Mouse (Mus musculus): Measurements from ENCODE around the gene Mllt3. TPM values are rescaled to one million over a fixed set of nuclear protein-coding genes. Genes with fewer than 3 reads are reported as not detected.

The Mllt3 gene
- polyA plus RNA-seq, 1 experiment from 2014 or later, result 45.4 TPM

DNA sequence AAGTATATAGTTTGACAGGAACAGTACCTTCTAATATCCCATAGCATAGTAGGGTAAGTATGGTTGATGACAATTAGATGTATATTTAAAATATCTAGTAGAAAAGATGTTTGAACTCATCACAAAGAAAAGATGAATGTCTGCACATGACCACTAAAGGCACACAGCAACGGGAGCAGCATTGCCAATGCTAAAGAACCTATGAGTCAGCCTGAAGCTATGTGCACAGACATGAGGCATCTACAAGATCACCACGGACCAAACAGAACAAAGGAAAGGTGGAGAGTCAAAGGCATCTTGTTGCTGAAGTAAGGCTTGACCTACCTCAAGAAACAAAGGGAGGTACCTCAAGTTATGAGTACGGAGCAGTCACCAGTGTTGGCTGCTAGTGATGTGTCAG, 212.3 kb downstream of the Mllt3 start:
- no peaks in the 10 kb centered on the region for H3K4me1 ChIP-seq (replicated peaks)
- no peaks in the 10 kb centered on the region for H3K27me3 ChIP-seq (ENCODE audit: insufficient read depth, poor library complexity, severe bottlenecking)
- H3K4me3 ChIP-seq, result no peak overlapping the region
- DNase-seq (ENCODE audit: low spot score), result no peak
- no peaks in the 10 kb centered on the region for H3K9me3 ChIP-seq
- H3K27ac ChIP-seq, result no peak overlapping the region
- H3K36me3 ChIP-seq, result peaks cover 8% of the 10 kb centered on the region; the same call in 1 of the 2 replicates
- 90% methylated on average over 3 of the region's 3 CpGs for WGBS

DNA sequence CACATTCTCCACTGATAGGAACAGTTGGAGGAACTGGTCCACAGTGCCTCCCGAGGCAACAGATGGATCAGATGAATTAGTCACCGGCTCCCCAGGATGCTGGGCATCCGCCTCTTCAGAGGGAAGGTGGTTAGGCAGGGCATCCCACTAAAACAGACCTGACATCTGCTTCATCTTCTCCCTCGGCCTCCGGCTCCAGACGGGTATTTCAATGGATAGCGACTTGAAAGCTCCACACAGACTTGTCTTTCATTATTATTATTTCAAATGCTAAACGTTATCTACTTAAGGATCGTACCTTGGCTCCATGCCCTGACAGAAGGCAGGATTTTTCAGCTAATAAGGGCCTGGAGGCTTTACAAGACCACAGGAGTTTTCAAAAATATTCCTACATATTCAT, 214.0 kb downstream of the Mllt3 start:
- Histone ChIP-seq H3K4me3 (no peak overlapping the region), H3K27ac (no peak overlapping the region), H3K9me3 (no peaks in the 10 kb centered on the region), H3K27me3 (ENCODE audit: insufficient read depth, poor library complexity, severe bottlenecking) (no peaks in the 10 kb centered on the region), H3K4me1 (replicated peaks) (no peaks in the 10 kb centered on the region), H3K36me3 (peaks cover 8% of the 10 kb centered on the region; the same call in 1 of the 2 replicates)
- no peak for DNase-seq (ENCODE audit: low spot score)
- WGBS, result 77% methylated on average over 9 of the region's 9 CpGs

DNA sequence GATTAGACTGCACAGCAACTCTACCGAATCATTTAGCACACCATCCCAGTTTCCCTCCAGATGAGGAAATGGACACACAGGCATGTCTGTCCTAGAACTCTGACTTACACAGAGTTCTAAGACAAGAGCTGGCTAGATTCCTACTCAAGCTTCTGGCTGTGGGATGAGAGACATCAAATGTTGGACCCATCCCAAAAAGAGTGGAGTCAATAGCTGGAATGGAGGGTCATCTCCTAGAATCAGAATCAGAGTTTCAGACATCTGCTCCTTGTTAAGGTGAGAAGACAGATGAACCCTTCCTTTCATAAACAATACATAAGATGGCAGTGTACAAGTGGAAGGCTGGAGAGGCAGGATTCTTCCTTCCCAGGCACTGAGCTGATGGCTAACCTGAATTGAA, 214.9 kb downstream of the Mllt3 start:
- Histone ChIP-seq H3K4me3 (no peak overlapping the region), H3K36me3 (peaks cover 8% of the 10 kb centered on the region; the same call in 1 of the 2 replicates), H3K27me3 (ENCODE audit: insufficient read depth, poor library complexity, severe bottlenecking) (no peaks in the 10 kb centered on the region), H3K4me1 (replicated peaks) (no peaks in the 10 kb centered on the region), H3K9me3 (no peaks in the 10 kb centered on the region), H3K27ac (no peak overlapping the region)
- DNase-seq (ENCODE audit: low spot score), result no peak
- WGBS, result 93% methylated on average over 1 of the region's 1 CpGs

DNA sequence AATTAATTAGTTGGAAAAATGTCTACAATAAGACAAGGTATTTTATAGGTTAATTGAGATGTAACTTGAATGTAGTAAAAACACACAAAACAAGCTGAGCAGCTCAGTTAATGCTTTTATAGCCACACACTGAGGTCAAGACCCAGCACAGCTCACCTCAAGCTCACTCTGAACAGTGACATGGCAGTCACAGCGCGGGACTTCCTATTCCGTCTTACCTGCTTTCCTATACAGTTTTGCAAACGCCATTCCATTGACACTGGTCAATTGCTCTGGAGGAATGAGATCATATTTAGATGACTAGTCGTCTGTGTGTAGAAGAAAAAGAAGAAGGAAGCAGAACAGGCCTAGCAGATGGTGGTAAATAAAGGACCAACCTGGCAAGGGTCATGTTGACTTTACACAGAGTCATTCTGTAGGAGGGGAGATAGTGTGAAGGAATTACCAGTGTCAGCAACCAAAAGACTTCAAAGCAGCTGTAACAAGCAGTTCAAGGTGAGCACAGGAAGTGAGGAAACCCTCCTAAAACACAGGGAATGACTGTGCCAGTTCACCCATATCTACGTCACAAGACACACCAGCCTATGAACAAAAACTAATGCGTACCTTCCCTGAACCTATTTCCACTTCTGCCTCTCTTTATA, 217.6 kb downstream of the Mllt3 start:
- DNase-seq (ENCODE audit: low spot score), result no peak
- H3K27me3 ChIP-seq (ENCODE audit: insufficient read depth, poor library complexity, severe bottlenecking), result no peaks in the 10 kb centered on the region
- no peaks in the 10 kb centered on the region for H3K9me3 ChIP-seq
- no peaks in the 10 kb centered on the region for H3K36me3 ChIP-seq
- H3K4me3 ChIP-seq, result no peak overlapping the region
- WGBS, result 89% methylated on average over 7 of the region's 7 CpGs
- H3K27ac ChIP-seq, result no peak overlapping the region
- H3K4me1 ChIP-seq (replicated peaks), result no peaks in the 10 kb centered on the region

DNA sequence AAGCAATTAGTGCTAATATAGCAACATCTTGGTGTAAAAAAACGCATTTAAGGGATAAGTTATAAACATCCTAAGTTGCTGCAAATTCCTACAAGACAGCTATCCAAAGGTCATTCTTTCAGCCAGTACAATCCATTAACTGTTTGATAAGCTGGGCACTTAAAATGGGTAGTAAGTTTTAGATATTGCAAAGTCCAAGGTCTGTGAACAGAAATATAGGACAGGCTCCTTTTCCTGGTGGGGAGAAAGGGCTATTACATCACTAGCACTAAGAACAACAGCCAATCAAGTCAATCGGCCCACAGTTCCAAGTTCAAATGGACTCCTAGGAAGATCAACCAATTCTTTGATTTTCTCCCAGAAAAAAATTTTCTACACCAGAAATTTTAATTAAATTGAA, 221.3 kb downstream of the Mllt3 start:
- Histone ChIP-seq H3K4me3 (no peak overlapping the region), H3K9me3 (no peaks in the 10 kb centered on the region), H3K4me1 (replicated peaks) (no peaks in the 10 kb centered on the region), H3K27ac (no peak overlapping the region), H3K36me3 (no peaks in the 10 kb centered on the region), H3K27me3 (ENCODE audit: insufficient read depth, poor library complexity, severe bottlenecking) (no peaks in the 10 kb centered on the region)
- 90% methylated on average over 2 of the region's 2 CpGs for WGBS
- no peak for DNase-seq (ENCODE audit: low spot score)

DNA sequence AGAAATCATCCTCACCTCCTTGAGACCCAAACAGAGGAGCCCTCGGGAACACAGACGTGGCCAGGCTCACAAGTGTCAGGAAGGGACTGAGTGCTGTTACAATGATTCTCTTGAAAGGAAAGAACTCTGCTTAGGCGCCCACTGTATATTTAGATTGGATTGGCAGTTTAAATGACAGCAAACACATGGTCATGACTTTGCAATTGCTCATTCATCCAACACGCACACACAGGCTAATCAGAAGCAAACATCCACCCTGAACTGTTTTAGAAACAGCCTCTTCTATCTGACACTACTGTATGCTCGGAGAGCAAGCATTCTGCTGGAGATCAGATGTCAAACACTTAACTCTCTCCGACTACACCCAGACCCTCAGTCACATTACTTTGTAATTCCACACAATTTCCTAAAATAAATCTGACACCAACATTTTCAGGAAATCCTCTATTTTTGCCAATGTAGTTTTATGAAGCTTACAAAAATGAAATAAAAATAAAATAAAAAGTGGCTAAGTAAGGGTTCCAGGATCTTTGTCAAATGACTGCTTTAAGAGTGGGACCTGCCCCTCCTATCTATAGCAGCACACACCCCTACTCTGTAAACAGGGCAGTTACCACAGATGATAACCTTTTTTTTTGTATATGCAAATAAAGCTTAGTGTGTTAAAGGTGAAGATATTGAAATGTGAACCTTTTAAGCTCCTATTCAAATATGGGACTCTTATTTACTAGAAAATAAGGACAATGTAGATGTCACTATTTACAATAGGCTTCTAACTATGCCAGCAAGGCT, 226.8 kb downstream of the Mllt3 start:
- H3K36me3 ChIP-seq, result no peaks in the 10 kb centered on the region
- 42% methylated on average over 6 of the region's 6 CpGs for WGBS
- H3K9me3 ChIP-seq, result no peaks in the 10 kb centered on the region
- no peak for DNase-seq (ENCODE audit: low spot score)
- peaks cover 16% of the 10 kb centered on the region for H3K4me1 ChIP-seq (replicated peaks)
- no peak overlapping the region for H3K4me3 ChIP-seq
- no peak overlapping the region for H3K27ac ChIP-seq
- H3K27me3 ChIP-seq (ENCODE audit: insufficient read depth, poor library complexity, severe bottlenecking), result no peaks in the 10 kb centered on the region

DNA sequence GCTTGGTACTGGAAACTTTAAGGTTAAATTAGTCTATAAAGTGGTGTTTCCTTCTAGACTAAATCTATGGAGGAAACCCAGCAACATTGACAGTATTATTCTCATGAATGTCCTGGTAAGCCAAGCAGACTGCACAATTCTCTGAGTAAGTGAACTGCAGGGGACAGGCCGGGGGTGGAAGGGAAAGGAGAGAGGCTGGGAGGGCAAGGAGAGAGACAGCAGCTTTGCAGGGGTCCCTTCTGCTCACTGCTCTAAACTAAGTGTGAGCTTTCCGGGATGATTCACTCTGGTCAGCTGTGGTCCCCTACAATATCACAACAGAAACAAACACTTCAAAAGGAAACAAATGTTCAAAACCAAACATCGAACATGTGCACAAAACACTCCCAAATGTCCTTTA, 228.6 kb downstream of the Mllt3 start:
- no peak for DNase-seq (ENCODE audit: low spot score)
- Histone ChIP-seq H3K9me3 (no peaks in the 10 kb centered on the region), H3K27ac (0 out of 2 replicates have a peak overlapping the region, but pooled peaks have one; percentile 9), H3K27me3 (ENCODE audit: insufficient read depth, poor library complexity, severe bottlenecking) (no peaks in the 10 kb centered on the region), H3K36me3 (no peaks in the 10 kb centered on the region), H3K4me1 (replicated peaks) (peaks cover 16% of the 10 kb centered on the region), H3K4me3 (no peak overlapping the region)
- 46% methylated on average over 3 of the region's 3 CpGs for WGBS

DNA sequence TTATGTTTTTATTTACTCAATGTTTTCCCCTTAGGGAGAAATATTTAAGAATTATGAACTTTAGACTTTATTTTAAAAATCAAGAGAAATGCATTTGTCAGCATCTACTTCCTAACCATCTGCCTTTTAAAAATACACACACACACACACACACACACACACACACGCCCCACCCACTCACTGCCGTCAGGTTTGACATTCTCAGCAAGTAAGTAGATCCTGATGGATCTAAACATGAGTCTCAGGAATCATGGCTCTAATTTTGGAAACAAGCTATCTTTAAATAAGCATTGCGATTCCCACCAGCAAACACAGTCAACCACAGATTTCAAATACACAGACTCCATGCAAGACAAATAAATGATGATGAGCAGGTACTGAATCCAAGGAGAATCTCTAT, 229.9 kb downstream of the Mllt3 start:
- 92% methylated on average over 3 of the region's 3 CpGs for WGBS
- Histone ChIP-seq H3K27ac (no peak overlapping the region), H3K36me3 (no peaks in the 10 kb centered on the region), H3K4me3 (no peak overlapping the region), H3K9me3 (no peaks in the 10 kb centered on the region), H3K4me1 (replicated peaks) (peaks cover 16% of the 10 kb centered on the region), H3K27me3 (ENCODE audit: insufficient read depth, poor library complexity, severe bottlenecking) (no peaks in the 10 kb centered on the region)
- DNase-seq (ENCODE audit: low spot score), result no peak

DNA sequence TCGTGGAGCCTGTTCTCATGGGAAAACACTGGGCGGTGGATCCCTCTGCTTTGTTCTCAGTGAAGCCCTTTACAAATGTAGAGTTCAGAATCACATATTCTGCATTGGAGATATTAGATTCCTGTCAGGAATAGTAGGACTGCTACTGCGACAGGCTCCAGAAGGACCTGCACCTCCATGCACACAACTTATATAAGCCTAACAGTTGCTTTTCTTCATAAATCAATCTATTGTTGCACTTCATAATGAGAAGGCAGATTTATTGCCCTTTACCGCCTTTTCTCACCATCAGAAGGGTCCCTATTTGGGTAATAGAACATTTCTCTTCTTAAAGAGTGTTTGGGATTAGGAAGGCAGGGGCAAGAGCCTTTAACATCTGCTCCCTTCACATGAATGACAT, 231.0 kb downstream of the Mllt3 start:
- H3K36me3 ChIP-seq, result no peaks in the 10 kb centered on the region
- peaks cover 16% of the 10 kb centered on the region for H3K4me1 ChIP-seq (replicated peaks)
- H3K9me3 ChIP-seq, result no peaks in the 10 kb centered on the region
- 80% methylated on average over 4 of the region's 4 CpGs for WGBS
- H3K4me3 ChIP-seq, result no peak overlapping the region
- H3K27ac ChIP-seq, result no peak overlapping the region
- H3K27me3 ChIP-seq (ENCODE audit: insufficient read depth, poor library complexity, severe bottlenecking), result no peaks in the 10 kb centered on the region
- DNase-seq (ENCODE audit: low spot score), result no peak

DNA sequence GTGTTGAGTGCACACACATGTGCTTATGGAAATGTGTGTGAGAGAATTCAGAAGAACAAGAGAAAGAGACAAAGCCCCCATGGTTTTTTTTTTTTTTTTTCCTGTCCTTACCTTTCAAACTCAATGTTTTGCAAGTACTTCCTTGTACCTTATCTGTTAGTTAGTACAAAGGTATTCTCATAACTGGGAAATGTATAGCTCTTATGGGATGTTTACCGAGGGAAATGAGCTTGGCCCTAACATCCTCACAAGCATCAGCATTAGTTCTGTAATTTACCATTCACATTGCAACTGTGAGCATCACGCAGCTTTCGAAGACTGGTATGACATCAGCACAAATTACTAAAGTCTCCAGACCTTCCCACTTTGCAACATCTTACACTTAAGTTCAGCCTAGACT, 231.8 kb downstream of the Mllt3 start:
- Histone ChIP-seq H3K9me3 (no peaks in the 10 kb centered on the region), H3K27me3 (ENCODE audit: insufficient read depth, poor library complexity, severe bottlenecking) (no peaks in the 10 kb centered on the region), H3K27ac (no peak overlapping the region), H3K36me3 (no peaks in the 10 kb centered on the region), H3K4me3 (no peak overlapping the region), H3K4me1 (replicated peaks) (peaks cover 14% of the 10 kb centered on the region)
- 96% methylated on average over 3 of the region's 3 CpGs for WGBS
- DNase-seq (ENCODE audit: low spot score), result no peak

DNA sequence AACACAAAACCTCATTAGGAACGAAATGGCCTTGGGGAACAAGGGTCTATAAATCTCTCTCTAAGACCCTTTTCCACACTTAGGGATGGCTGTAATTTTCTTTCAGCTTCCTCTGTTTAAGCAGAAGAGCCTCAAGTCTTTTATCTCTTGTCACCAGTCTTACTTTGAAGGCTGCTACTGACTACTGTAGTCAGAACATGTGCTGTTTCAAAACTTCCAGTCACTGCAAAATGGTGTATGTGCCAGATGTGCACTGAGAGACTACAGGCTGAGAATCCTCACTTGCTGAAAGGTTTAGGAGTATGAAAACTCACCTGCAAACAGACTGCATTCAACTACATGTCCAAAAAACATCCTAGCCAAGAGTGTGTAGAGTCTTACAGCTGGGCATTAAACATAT, 232.9 kb downstream of the Mllt3 start:
- Histone ChIP-seq H3K9me3 (no peaks in the 10 kb centered on the region), H3K27me3 (ENCODE audit: insufficient read depth, poor library complexity, severe bottlenecking) (no peaks in the 10 kb centered on the region), H3K4me3 (no peak overlapping the region), H3K36me3 (no peaks in the 10 kb centered on the region), H3K4me1 (replicated peaks) (peaks cover 8% of the 10 kb centered on the region), H3K27ac (no peak overlapping the region)
- no peak for DNase-seq (ENCODE audit: low spot score)
- WGBS, result 92% methylated on average over 1 of the region's 1 CpGs

DNA sequence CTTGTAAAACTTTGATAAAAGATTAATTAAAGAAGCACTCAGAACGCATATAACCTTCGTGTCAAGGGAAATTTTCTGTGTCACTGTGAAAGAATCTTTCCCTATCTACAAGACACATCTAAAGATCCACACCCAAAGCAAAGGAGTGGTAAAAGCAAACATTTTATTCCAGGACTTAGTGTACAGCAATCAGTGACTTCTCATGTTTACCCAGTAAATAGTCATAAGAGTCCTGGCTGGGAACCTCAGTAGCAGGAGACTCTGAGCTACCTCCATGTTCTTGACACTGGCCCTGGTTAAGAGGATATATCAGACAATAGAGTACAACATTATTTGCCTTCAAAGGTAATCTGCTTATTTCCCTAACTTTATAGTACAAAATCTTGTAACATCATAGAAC, 233.7 kb downstream of the Mllt3 start:
- Histone ChIP-seq H3K27ac (no peak overlapping the region), H3K27me3 (ENCODE audit: insufficient read depth, poor library complexity, severe bottlenecking) (no peaks in the 10 kb centered on the region), H3K36me3 (no peaks in the 10 kb centered on the region), H3K4me3 (no peak overlapping the region), H3K9me3 (no peaks in the 10 kb centered on the region), H3K4me1 (replicated peaks) (peaks cover 4% of the 10 kb centered on the region)
- 92% methylated on average over 2 of the region's 2 CpGs for WGBS
- no peak for DNase-seq (ENCODE audit: low spot score)

DNA sequence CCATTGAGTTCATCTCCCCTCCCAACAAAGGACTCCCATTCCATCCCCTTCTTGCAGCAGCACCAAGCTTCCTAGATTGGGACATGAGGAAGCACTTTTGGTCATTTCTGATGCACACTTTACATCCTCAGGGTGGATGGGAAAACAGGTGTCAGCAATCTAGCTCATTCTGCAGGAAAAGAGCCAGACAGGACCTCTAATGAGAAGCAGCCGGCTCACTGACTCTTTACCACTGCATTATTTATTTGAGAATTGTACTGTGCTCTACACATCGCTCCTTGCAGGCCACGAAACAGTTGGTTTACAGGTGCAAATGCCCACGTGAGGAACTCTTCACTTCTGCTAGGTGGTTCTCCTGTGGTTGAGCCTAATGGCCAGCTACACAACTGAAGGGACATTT, 237.9 kb downstream of the Mllt3 start:
- no peaks in the 10 kb centered on the region for H3K27me3 ChIP-seq (ENCODE audit: insufficient read depth, poor library complexity, severe bottlenecking)
- no peak overlapping the region for H3K4me3 ChIP-seq
- H3K27ac ChIP-seq, result no peak overlapping the region
- DNase-seq (ENCODE audit: low spot score), result no peak
- peaks cover 23% of the 10 kb centered on the region for H3K36me3 ChIP-seq
- no peaks in the 10 kb centered on the region for H3K4me1 ChIP-seq (replicated peaks)
- WGBS, result 94% methylated on average over 4 of the region's 4 CpGs
- no peaks in the 10 kb centered on the region for H3K9me3 ChIP-seq
